Mouse (Mus musculus) T-cell, adult 2 months (primary cell): Measurements from ENCODE around the gene Dusp16.
"Not testable (repeated sequence)": the region's sequence is repeated elsewhere in the genome, so short reads cannot be mapped to it uniquely, and the experiment has no call there.

Source experiments
- DNase-seq: peaks from one replicate; pipeline ENCODE4 v3.0.0; 2022; ENCODE audit warnings: low spot score

The Dusp16 gene

DNA sequence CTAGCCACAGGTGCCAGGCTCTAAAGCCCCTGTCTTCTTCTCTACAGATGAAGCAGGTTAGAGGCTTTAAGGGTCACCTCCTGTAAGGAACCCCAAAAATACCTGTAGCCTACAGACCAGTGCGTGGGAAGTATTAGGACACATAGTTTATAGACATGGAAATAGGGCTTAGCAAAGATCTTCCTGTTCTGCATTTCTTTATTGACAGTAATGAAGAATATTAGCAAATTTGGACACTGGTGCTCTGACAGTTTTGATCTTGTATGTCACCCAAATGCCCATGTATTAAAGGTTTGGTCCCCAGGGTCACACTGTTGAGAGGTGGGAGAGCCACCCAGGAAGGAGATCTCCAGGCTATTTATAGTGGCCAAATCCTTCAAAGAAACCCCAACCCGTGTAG lies 95.9 kb downstream of the Dusp16 start:
- no peak for DNase-seq

DNA sequence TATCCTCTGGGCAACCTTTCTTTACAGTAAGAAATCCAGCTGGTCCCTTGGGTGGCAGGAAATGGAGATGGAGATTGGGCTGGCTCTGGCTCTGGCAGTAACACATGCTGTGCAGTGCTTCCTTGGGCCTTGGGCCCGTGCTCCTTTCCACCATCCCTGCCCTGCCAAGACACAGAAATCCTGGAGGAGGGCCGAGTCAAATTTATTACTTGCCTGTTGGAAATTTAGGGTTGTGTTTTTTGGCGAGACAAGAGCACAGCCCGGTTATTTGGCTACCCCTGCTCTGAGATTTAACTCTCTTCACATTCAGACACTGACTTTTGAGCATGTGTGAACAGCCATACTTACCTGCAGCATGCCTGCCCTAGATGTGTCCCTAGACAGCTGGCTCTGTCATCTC lies 96.3 kb downstream of the Dusp16 start:
- DNase-seq: no peak

DNA sequence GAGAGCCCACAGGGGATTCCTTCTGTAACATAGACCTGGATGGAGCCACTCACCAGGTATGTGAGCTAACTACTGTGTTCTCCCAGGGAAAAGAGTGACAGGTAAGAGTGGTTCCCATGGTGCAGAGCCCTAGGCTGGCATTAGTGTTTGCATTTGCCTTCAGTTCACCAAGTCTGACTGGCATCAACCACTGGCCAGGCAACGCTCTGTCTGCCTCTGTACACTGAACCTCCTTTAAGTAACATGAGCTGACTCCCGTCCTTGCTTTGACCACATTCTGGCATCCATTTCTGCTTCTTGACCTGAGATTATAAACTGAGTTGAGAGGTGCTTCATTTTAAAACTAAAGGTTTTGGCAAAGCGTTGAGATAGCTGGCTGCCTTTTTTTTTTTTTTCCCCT lies 96.8 kb downstream of the Dusp16 start:
- DNase-seq: no peak

DNA sequence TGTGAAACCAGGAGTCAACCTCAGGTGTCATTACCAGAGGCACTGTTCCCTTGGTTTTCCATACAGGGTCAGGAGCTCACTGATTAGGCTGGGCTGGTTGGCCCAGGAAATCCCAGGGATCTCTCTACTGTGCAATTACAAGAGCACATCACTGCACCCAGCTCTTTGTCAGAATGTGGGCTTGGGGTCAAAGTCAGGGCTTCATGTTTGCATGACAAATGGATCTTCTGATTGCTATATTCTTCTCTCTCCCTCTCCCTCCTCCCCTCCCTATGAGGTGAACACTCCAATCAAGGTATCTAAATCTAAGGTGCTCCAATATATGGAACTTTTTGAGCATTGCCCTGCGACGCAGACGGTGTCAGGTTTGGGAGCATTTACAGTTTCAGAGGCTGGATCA lies 97.4 kb downstream of the Dusp16 start:
- DNase-seq: no peak

DNA sequence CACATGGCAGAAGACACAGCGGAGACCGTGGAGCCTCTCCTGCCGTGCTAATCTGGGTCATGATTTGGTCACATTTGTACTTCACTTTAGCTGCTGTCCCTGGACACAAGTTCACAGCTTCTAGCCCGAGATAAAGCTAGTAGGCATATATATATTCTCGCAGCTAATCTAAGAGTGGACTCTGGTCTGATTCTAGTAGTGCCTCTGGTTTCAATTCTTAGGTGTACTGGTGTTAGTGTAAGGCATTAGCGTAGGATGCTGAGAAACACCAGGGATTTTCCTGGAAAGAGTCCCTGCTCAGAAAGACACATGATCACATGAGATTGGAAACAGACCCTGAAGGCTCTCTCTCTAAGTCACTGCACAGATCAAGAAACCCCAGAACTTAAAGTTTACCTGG lies 97.9 kb downstream of the Dusp16 start:
- no peak for DNase-seq

DNA sequence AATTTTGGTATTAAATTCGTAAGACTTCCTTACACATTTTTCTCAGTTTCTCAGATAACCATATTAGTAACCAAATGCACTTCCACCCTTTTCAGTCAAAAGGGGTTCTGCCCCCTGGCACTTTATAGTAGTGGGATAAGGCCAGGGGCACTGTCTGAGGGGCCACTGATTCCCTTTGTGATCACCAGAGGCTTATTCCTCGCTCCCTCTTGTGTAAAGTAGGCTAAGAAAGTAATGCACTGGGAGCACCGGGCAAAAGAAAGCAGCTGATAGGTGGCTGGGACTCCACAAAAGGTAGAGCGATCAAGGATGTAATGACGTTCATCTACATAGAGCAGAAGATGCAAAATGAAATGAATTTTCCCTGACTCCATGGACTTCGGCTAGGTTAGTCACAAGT lies 106.9 kb downstream of the Dusp16 start:
- no peak for DNase-seq

DNA sequence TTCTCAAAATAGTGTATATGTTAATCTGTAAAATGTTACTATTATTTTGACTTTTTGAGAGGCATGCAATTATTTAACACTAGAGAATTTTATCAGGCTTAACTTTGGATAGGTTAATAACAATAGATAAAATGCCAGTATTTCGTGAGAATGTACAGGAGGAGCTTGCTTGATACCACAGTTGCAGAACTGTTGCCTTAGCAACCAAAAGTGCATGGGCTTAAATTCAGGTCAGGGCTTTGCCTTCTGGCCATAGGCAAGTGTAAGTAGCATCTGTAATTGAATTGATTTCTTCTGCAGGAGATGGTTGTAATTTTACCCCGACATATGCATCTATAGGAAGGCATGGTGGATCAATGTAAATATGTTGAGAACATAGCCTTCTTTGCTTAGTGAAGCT lies 107.4 kb downstream of the Dusp16 start:
- no peak for DNase-seq

DNA sequence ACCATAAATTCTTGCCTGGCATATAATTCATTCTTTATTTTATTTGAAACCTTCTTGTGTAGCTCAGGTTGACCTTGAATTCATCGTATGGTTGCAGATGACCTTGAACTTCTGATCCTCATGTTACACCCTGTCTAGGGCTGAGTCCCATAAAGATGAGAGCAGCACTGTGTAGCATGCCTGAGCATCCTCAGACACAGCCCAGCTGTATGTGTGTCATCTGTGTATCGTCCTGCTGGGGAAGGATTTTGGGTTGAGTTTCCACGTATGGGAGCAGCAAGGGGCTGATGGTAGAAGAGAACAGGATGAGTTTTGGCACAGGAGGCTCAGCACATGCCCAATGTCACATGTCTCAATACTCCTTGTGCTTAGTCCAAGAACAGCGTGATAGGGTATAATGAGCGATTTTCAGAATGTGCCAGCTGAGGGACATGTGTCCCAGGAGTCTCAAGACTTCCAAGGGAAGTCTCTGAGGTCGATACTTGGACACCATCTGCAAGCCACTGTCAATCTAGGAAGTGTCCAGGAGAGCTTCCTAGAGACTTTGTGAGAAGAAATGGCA lies 108.0 kb downstream of the Dusp16 start:
- no peak for DNase-seq

DNA sequence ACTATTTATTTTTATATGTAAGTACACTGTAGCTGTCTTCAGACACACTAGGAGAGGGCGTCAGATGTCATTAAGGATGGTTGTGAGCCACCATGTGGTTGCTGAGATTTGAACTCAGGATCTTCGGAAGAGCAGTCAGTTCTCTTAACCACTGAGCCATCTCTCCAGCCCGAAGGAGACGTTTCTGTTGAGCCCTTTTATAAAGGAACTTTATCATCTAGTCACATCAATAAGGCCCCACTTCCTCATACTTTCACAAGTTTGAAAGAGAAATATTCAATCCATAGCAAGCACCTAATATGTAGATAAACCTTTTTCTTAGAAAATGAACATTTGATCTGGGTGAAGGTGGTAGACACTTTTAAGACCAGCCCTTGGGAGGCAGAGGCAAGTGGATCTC lies 113.1 kb downstream of the Dusp16 start:
- DNase-seq: not testable (repeated sequence)

DNA sequence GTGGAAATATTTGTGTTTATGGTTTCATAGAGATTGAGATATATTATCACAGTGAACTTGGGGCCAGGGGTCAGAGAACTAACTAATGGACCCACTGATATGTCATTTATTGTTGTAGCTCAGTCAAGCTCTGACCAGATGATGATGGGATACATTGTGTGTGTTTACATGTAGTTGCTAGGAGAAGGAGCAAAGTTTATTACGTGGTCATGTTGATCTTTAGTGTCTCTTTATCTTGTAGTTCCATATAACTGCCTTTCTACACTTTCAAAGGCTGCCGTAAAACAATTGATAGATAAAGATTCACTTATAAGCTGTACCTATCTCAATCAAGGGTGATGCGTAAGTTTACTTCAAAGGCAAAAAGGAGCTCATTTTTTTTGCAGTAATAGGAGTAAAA lies 114.4 kb downstream of the Dusp16 start:
- no peak for DNase-seq

DNA sequence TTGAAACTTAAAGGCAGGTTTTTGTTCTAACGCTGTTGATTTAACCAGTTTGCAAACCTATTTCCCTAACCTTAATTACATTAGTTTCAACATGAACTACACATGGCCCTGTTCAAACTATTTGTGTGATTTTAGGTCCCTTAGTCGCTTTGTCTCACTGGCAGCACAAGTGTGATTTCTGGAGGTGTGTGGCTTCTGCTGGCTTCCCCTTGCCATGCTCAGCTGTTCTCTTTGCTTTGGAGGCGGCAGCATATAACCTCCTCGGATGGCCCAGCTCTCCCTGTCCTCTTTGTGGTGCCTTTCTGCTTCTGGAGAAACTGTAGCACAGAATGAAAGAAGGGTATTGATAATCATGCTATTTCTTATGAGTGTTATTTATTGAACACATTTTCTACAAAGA lies 114.9 kb downstream of the Dusp16 start:
- no peak for DNase-seq

DNA sequence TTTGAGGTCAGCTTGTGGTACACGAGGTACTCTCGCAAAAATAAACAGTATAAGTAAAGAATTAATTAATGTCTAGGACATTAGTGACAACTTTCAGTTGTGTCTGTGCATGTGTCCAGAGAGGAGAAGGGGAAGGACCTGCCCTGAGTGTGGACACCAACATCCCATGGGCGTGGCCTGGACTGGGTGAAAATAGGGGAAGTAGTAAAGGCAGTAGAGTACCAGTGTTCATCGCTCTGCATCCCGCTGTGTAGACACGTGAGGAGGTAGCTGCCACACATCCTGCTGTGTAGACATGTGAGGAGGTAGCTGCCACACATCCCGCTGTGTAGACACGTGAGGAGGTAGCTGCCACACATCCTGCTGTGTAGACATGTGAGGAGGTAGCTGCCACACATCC lies 118.7 kb downstream of the Dusp16 start:
- DNase-seq: not testable (repeated sequence)

DNA sequence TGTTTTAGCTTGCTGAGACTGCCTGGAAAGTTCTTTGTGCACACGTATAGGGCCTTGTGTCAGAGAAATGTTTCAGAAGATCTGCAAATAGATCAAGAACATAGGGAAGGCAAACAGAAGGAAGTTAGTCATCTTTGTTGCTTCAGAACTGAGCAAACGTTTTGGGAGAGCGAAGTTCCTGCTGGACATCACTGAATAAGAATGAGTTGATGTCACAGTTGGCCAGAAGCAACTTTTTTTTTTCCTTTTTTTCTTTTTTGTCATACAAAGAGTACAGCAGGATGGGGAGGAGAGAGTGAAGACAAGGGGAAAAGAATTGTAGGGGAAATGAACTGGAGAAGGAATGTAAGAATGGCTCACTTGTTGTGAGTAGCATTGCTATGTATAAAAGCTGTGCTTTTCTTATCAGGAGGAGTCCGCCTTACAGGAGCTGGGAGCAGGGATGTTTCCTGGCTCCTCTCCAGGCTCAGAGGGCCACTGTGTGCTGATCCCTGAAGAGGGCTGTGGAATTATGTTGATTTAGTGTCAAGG lies 121.5 kb downstream of the Dusp16 start:
- no peak for DNase-seq

DNA sequence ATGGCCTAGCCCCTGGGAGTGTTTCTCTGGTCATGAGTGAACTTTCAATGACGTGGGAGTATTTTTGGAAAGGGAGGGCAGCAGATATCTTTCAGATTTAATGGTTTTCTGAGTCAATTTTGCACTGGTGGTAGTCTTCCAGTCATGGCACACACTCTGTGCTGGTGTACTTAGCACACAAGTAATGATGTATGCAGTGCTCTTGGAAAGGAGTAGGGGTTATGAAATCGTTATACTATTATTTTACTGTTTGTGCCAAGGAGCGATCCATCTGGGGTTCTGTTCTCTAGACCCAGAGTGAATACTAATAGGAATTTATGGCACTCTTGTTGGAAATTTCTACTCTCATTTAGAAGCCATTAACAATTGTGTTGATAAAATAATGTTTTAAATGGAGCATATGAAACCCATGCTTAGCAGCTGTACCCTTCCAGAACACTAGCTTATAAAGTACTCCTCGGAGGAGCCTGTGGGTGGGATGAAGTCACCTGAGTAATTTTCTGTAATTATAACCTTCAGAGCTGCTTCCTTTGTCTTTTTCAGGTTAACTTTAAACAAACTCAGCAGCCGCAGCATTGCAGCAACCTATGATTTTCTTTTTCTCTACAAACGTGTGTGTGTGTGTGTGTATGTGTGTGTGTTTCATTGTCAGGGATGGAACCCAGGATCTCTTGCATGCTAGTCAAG lies 123.1 kb downstream of the Dusp16 start:
- no peak for DNase-seq

DNA sequence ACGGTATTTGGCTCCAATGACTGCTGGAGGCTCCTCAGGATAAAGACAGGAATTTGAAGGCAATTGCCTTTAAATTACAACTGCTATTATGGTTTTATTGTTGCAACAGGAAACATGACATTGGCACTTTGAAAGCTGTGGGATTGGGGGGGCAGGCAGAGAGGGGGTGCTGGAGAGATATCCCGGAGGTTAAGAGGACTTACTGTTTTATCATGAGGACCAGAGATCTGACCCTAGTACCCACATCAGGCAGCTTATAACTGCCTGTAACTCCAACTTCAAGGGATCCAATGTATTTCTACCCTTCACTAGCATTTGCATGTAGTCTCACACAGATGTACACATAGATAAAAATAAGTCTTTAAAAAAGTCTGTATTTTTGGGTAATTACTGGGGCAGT lies 123.9 kb downstream of the Dusp16 start:
- DNase-seq: no peak

DNA sequence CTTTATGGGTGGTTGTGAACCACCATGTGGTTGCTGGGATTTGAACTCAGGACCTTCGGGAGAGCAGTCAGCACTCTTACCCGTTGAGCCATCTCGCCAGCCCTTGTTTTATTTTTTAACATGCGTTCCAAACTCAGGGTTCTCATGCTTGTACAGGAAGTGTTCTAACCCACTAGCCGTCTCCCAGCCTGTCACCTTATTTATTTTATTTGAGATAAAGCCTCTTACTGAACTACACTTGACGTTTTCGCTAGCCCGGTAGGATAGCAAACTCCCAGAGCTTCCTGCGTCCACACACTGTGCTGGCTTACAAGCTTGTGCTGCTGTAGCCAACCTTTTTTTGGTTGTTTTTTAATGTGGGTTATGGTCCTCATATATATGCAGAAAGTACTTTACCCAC lies 126.6 kb downstream of the Dusp16 start:
- no peak for DNase-seq
